Mouse (Mus musculus) CH12F3 (cell line): ENCODE results near the gene Srrm1.

Experiments used
- in situ Hi-C: fragments of 300-500 bp; cut with MboI; formaldehyde crosslinking; loops from 2 replicates; pipeline ENCODE4 v1.14.3; 2020; ENCODE audit warnings: low sequenced_read_pairs

Gene Srrm1

GRCm38 (mm10) chr4:135276681-135277379 is 76.3 kb downstream of the Srrm1 start:
- in situ Hi-C loops: no loop called here

- in situ Hi-C loops: no loop called here
Observed at GRCm38 (mm10) chr4:135274761-135275160, 78.4 kb downstream of the Srrm1 start.

- in situ Hi-C loops: no loop called here
Observed at GRCm38 (mm10) chr4:135273307-135273682, 79.8 kb downstream of the Srrm1 start.

- in situ Hi-C loops: no loop called here
Observed at GRCm38 (mm10) chr4:135272640-135273306, 80.3 kb downstream of the Srrm1 start, which contains the start of gene Clic4. TSS of gene Clic4 (minus strand) at chr4:135272814.

- in situ Hi-C loops: no loop called here
Observed at GRCm38 (mm10) chr4:135271881-135272616, 81.1 kb downstream of the Srrm1 start.

GRCm38 (mm10) chr4:135271419-135271828 is 81.7 kb downstream of the Srrm1 start:
- in situ Hi-C loops: no loop called here
